Mouse (Mus musculus) CH12.LX (cell line): ENCODE measurements around the gene Qrich1. TPM values are rescaled to one million over a fixed set of nuclear protein-coding genes. Genes with fewer than 3 reads are reported as not detected.
A peak's percentile ranks its signal among the peaks of the same experiment; 100 is the strongest.

Source experiments
- DNase-seq: peaks from one replicate; pipeline ENCODE4 v3.0.0-alpha.2; 2013; ENCODE audit errors: extremely low read depth
- H3K27ac ChIP-seq: 2 replicates; pipeline ENCODE4 v1.5.1; 2012; ENCODE audit warnings: low read depth, mild to moderate bottlenecking, control low read depth, moderate library complexity; ENCODE audit not compliant: insufficient read depth
- H3K27me3 ChIP-seq: replicated peaks from 2 replicates; pipeline ENCODE3; 2012; ENCODE audit warnings: inconsistent platforms
- H3K36me3 ChIP-seq, 2 experiments: replicated peaks in 1 of 2; 2 replicates each; pipeline versions ENCODE3 to v1.6.1; 2012; ENCODE audit warnings: inconsistent platforms in 1 of 2, low read length in 1 of 2, mild to moderate bottlenecking in 1 of 2, mixed read lengths in 1 of 2, moderate library complexity in 1 of 2; ENCODE audit not compliant: control insufficient read depth in 1 of 2, insufficient read depth in 1 of 2
- H3K4me1 ChIP-seq, 2 experiments: 2 replicates each; pipeline ENCODE4 v1.6.1; 2012; ENCODE audit warnings: inconsistent platforms in 1 of 2, moderate library complexity in 1 of 2; ENCODE audit not compliant: insufficient read depth in 2 of 2, control insufficient read depth in 1 of 2
- H3K4me2 ChIP-seq: 2 replicates; pipeline ENCODE4 v1.6.1; 2012; ENCODE audit warnings: low read depth, mild to moderate bottlenecking, control low read depth; ENCODE audit not compliant: poor library complexity, insufficient read depth, severe bottlenecking
- H3K4me3 ChIP-seq, 3 experiments: fragments of 150-350 bp in 1 of 3; sonication (generic) in 1 of 3; replicated peaks in 1 of 3; 2 replicates each; pipeline versions ENCODE3 to v1.5.1; 2011 to 2012; ENCODE audit warnings: low read depth in 2 of 3, low read length in 2 of 3, mild to moderate bottlenecking in 2 of 3, moderate library complexity in 2 of 3, control low read depth in 1 of 3, improper control_type of control experiment in 1 of 3, inconsistent platforms in 1 of 3, mixed read lengths in 1 of 3; ENCODE audit not compliant: poor library complexity in 1 of 3
- H3K79me2 ChIP-seq: replicated peaks from 2 replicates; pipeline ENCODE4 v1.6.1; 2012; ENCODE audit warnings: mild to moderate bottlenecking, moderate library complexity; ENCODE audit not compliant: control insufficient read depth, poor library complexity, insufficient read depth, severe bottlenecking; ENCODE audit errors: extremely low read depth
- H3K9ac ChIP-seq: 2 replicates; pipeline ENCODE4 v1.6.1; 2012; ENCODE audit warnings: low read depth, mild to moderate bottlenecking, control low read depth, moderate library complexity; ENCODE audit not compliant: insufficient read depth
- H3K9me3 ChIP-seq: replicated peaks from 2 replicates; pipeline ENCODE3; 2012; ENCODE audit warnings: low read length, inconsistent platforms, mixed read lengths
- CHD2 ChIP-seq: IDR thresholded peaks from 2 replicates; pipeline ENCODE4 v1.6.1; 2011; ENCODE audit warnings: low read length, improper control_type of control experiment
- CTCF ChIP-seq, 2 experiments: IDR thresholded peaks in 1 of 2; conservative IDR thresholded peaks in 1 of 2; 2 replicates each; pipeline ENCODE4 v1.5.1; 2011 to 2012; ENCODE audit warnings: low read depth in 2 of 2, low read length in 2 of 2, improper control_type of control experiment in 1 of 2, inconsistent platforms in 1 of 2, mild to moderate bottlenecking in 1 of 2, moderate library complexity in 1 of 2
- ELF1 ChIP-seq: IDR thresholded peaks from 2 replicates; pipeline ENCODE4 v1.6.1; 2014; ENCODE audit warnings: low read depth, mild to moderate bottlenecking, inconsistent platforms, low read length, improper control_type of control experiment
- GABPA ChIP-seq: IDR thresholded peaks from 2 replicates; pipeline ENCODE4 v1.6.1; 2012; ENCODE audit warnings: low read depth, low read length, improper control_type of control experiment, inconsistent platforms; ENCODE audit not compliant: insufficient replicate concordance
- HCFC1 ChIP-seq: IDR thresholded peaks from 2 replicates; pipeline ENCODE4 v1.6.1; 2012; ENCODE audit warnings: low read depth, mild to moderate bottlenecking, inconsistent platforms, low read length, improper control_type of control experiment
- JUN ChIP-seq: IDR thresholded peaks from 2 replicates; pipeline ENCODE4 v1.6.1; 2011; ENCODE audit warnings: low read depth, mild to moderate bottlenecking, low read length, improper control_type of control experiment, moderate library complexity; ENCODE audit not compliant: insufficient read depth
- JUND ChIP-seq: conservative IDR thresholded peaks from 2 replicates; pipeline ENCODE4 v1.6.1; 2011; ENCODE audit warnings: low read depth, low read length, improper control_type of control experiment
- KAT2A ChIP-seq: IDR thresholded peaks from 2 replicates; pipeline ENCODE4 v1.6.1; 2012; ENCODE audit warnings: low read length, improper control_type of control experiment, inconsistent platforms; ENCODE audit not compliant: insufficient replicate concordance
- MAFK ChIP-seq: IDR thresholded peaks from 2 replicates; pipeline ENCODE4 v1.6.1; 2011; ENCODE audit warnings: low read length, improper control_type of control experiment; ENCODE audit not compliant: insufficient replicate concordance
- MXI1 ChIP-seq: IDR thresholded peaks from 2 replicates; pipeline ENCODE4 v1.6.1; 2011; ENCODE audit warnings: mild to moderate bottlenecking, low read depth, low read length, improper control_type of control experiment
- MYC ChIP-seq: IDR thresholded peaks from 2 replicates; pipeline ENCODE4 v1.6.1; 2011; ENCODE audit warnings: low read depth, mild to moderate bottlenecking, improper control_type of control experiment, low read length
- NELFE ChIP-seq: IDR thresholded peaks from 2 replicates; pipeline ENCODE4 v1.6.1; 2011; ENCODE audit warnings: low read depth, low read length, improper control_type of control experiment
- PAX5 ChIP-seq: IDR thresholded peaks from 2 replicates; pipeline ENCODE4 v1.6.1; 2012; ENCODE audit warnings: low read length, inconsistent platforms, mixed read lengths
- POLR2AphosphoS2 ChIP-seq: IDR thresholded peaks from 2 replicates; pipeline ENCODE4 v1.6.1; 2011; ENCODE audit warnings: low read depth, low read length, improper control_type of control experiment
- SMC3 ChIP-seq: IDR thresholded peaks from 2 replicates; pipeline ENCODE4 v1.6.1; 2011; ENCODE audit warnings: low read depth, low read length, improper control_type of control experiment
- TCF12 ChIP-seq: IDR thresholded peaks from 2 replicates; pipeline ENCODE4 v1.6.1; 2014; ENCODE audit warnings: low read depth, mild to moderate bottlenecking, inconsistent platforms, low read length, improper control_type of control experiment
- ZC3H11A ChIP-seq: IDR thresholded peaks from 2 replicates; pipeline ENCODE4 v1.6.1; 2012; ENCODE audit warnings: low read depth, mild to moderate bottlenecking, inconsistent platforms, low read length, improper control_type of control experiment
- ZMIZ1 ChIP-seq: IDR thresholded peaks from 2 replicates; pipeline ENCODE4 v1.6.1; 2012; ENCODE audit warnings: low read depth, mild to moderate bottlenecking, inconsistent platforms, low read length, improper control_type of control experiment
- dilution Hi-C: fragments of 300-500 bp; cut with MboI; formaldehyde crosslinking; loops from 2 replicates; pipeline ENCODE4 v1.14.3; 2020; ENCODE audit warnings: low sequenced_read_pairs; ENCODE audit not compliant: extremely low pct_unique_long_range_greater_than_20kb, extremely low pct_ligation_motif_present
- in situ Hi-C: fragments of 300-500 bp; cut with MboI; formaldehyde crosslinking; loops from 3 replicates; pipeline ENCODE4 v1.14.3; 2019; ENCODE audit warnings: low sequenced_read_pairs, low pct_ligation_motif_present, low pct_unique_long_range_greater_than_20kb, mixed read lengths
- polyA plus RNA-seq: library from polyadenylated mRNA; unstranded; fragments of >175 nt; gene quantifications from 2 replicates; pipeline ENCODE4 v1.2.1, GENCODE M21; 2012; ENCODE audit warnings: low read depth; ENCODE audit not compliant: insufficient read length
- total RNA-seq, 2 experiments: library from RNA; depleted of rRNA; stranded (reverse); fragments of 300-350 nt in 1 of 2; fragments of >200 nt in 1 of 2; gene quantifications; 2 replicates each; pipeline ENCODE4 v1.2.3; 2012 to 2014

The Qrich1 gene
- total and polyA plus RNA-seq, 3 experiments: 72.1 to 117 (median 104) TPM

GRCm38 (mm10) chr9:108573774-108574690 lies 57.4 kb downstream of the Qrich1 start (continued):
- no peak for TF ChIP-seq MAFK
- peak; percentile 44 to 65; a peak in 3 of 4 replicates for TF ChIP-seq CTCF (conservative IDR thresholded peaks at IDR 0.05 in 1 of 2, IDR thresholded peaks at IDR 0.05 in 1 of 2; ENCODE audit: low read depth in 2 of 2, low read length in 2 of 2)
- no peak for TF ChIP-seq PAX5
- no peak for TF ChIP-seq CHD2
- TF ChIP-seq NELFE: no peak
- TF ChIP-seq KAT2A: no peak
- TF ChIP-seq JUND: no peak
- TF ChIP-seq HCFC1: no peak
- TF ChIP-seq MYC: no peak
- TF ChIP-seq MXI1: no peak
- TF ChIP-seq, all 38 proteins: peak for 5

- Histone ChIP-seq H3K4me1 (peaks cover 10 to 29% of the 10 kb centered on the region in 2 experiments), H3K4me2 (no peak overlapping the region), H3K9ac (no peak overlapping the region), H3K36me3 (peaks cover 51 to 88% of the 10 kb centered on the region in 2 experiments), H3K27me3 (no peaks in the 10 kb centered on the region), H3K9me3 (no peaks in the 10 kb centered on the region), H3K27ac (no peak overlapping the region), H3K4me3 (no peak overlapping the region), H3K79me2 (0 out of 2 replicates have a peak, but pooled peaks cover 2% of the 10 kb centered on the region)
- in situ Hi-C loops (no loop called here), dilution Hi-C loops (no loop called here)
- TF ChIP-seq SMC3: no peak
- no peak for TF ChIP-seq CTCF (conservative IDR thresholded peaks at IDR 0.05 in 1 of 2, IDR thresholded peaks at IDR 0.05 in 1 of 2; ENCODE audit: low read depth in 2 of 2, low read length in 2 of 2)
- TF ChIP-seq TCF12: no peak
- no peak for TF ChIP-seq ELF1
- TF ChIP-seq ZMIZ1: no peak
- TF ChIP-seq JUN: no peak
- no peak for TF ChIP-seq HCFC1
- no peak for TF ChIP-seq GABPA
- TF ChIP-seq POLR2AphosphoS2: no peak
- no peak for TF ChIP-seq ZC3H11A
- DNase-seq: no peak
Measured at GRCm38 (mm10) chr9:108574921-108575320, 58.3 kb downstream of the Qrich1 start.
